Mouse (Mus musculus) thymus, postnatal 4 days (tissue): ENCODE results near the gene Amd1.

Experiments used
- DNase-seq: peaks from one replicate; pipeline ENCODE4 v3.0.0; 2021

Gene Amd1

GRCm38 (mm10) chr10:40302140-40302985, at the start of gene Amd1:
Gene Amd1 (minus strand): TSS chr10:40302186.
- DNase-seq: peak; percentile 100

- DNase-seq: no peak
Observed at GRCm38 (mm10) chr10:40351156-40351555, 49.2 kb upstream of the Amd1 start.

GRCm38 (mm10) chr10:40350245-40350932, 48.4 kb upstream of the Amd1 start:
- DNase-seq: no peak

GRCm38 (mm10) chr10:40349631-40350177, 47.7 kb upstream of the Amd1 start:
- DNase-seq: peak; percentile 83

GRCm38 (mm10) chr10:40348566-40349536, 46.9 kb upstream of the Amd1 start:
- DNase-seq: peak; percentile 97

GRCm38 (mm10) chr10:40347461-40347954, 45.5 kb upstream of the Amd1 start:
- peak; percentile 24 for DNase-seq

GRCm38 (mm10) chr10:40346776-40347403, 44.9 kb upstream of the Amd1 start:
- DNase-seq: no peak

GRCm38 (mm10) chr10:40342036-40342435, 40.0 kb upstream of the Amd1 start:
- no peak for DNase-seq

GRCm38 (mm10) chr10:40339351-40339964, 37.5 kb upstream of the Amd1 start, which contains the start of gene Cdk19:
Gene Cdk19 (plus strand): TSS chr10:40339564.
- no peak for DNase-seq

GRCm38 (mm10) chr10:40332864-40333263, 30.9 kb upstream of the Amd1 start:
- no peak for DNase-seq

- DNase-seq: no peak
Observed at GRCm38 (mm10) chr10:40330262-40330661, 28.3 kb upstream of the Amd1 start.

GRCm38 (mm10) chr10:40328004-40328551, 26.1 kb upstream of the Amd1 start:
- DNase-seq: no peak

- DNase-seq: no peak
Observed at GRCm38 (mm10) chr10:40320306-40320705, 18.3 kb upstream of the Amd1 start.

GRCm38 (mm10) chr10:40316841-40317585, 15.0 kb upstream of the Amd1 start:
- DNase-seq: no peak

- DNase-seq: no peak
Observed at GRCm38 (mm10) chr10:40312781-40313180, 10.8 kb upstream of the Amd1 start.

- DNase-seq: peak; percentile 44
Observed at GRCm38 (mm10) chr10:40309884-40310635, 8.1 kb upstream of the Amd1 start.

GRCm38 (mm10) chr10:40307826-40308583, 6.0 kb upstream of the Amd1 start:
- DNase-seq: no peak

- DNase-seq: peak; percentile 42
Observed at GRCm38 (mm10) chr10:40305989-40306388, 4.0 kb upstream of the Amd1 start.
